Mouse (Mus musculus) heart, postnatal 36 days (tissue): Measurements from ENCODE around the gene Arhgef10l. TPM values are rescaled to one million over a fixed set of nuclear protein-coding genes. Genes with fewer than 3 reads are reported as not detected.

ENCODE experiments used
- DNase-seq, 2 experiments: peaks; one replicate each; pipeline ENCODE4 v3.0.0; 2021 to 2022
- intact Hi-C: fragments of 180-260 bp; cut with DNase I; formaldehyde crosslinking; loops from one replicate; pipeline ENCODE4 v1.15.1; 2025
- microRNA-seq, 2 experiments: library from miRNA; unstranded; fragments of <30 nt; microRNA quantifications; one replicate each; pipeline ENCODE4 v1.2.0; 2021; ENCODE audit warnings: borderline number of aligned reads in 2 of 2
- total RNA-seq, 2 experiments: library from RNA; stranded (reverse); gene quantifications; 2 replicates each; pipeline ENCODE4 v1.2.3; 2021

The Arhgef10l gene
- total RNA-seq, 2 experiments from 2014 or later: 62.5 to 65.0 TPM

DNA sequence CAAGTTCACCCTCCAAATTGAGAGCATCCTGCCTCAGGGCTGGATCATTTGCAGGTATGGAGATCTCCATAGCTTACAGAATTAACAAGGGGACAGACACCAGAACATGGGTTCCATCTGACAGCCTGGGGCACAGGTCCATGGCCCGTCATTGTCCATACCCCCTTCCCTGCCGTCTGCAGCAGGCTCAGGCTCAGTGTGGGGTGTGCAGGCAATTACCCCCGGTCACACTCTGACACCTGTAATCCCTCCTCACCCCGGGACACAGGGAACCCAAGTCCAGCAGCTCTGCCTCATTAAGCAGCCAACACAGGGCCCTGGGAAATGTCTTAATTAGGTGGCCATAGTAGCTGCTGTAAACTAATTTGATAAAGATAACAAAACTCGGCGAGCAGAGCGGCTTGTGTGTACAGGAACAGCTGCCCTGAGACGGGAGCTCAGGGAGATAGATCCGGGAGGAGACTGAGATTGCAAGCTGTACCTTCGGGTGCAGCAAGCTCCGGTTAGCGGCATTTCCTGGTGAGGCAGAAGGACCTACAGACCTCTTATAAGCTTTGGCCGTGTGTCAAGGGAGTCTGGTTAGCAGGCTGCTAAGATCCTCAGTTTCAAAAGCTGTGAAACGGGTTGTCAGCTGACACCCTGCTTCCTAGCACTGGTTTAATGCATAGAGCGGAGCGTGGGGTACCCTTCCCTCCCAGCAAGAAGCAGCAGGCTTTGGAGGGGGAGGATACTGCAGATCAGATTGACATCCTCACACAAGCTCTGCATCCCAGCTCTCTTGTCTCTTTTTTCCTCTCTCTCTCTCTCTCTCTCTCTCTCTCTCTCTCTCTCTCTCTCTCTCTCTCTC, 161.5 kb downstream of the Arhgef10l start:
- intact Hi-C loops: no loop called here
- no peak for DNase-seq

DNA sequence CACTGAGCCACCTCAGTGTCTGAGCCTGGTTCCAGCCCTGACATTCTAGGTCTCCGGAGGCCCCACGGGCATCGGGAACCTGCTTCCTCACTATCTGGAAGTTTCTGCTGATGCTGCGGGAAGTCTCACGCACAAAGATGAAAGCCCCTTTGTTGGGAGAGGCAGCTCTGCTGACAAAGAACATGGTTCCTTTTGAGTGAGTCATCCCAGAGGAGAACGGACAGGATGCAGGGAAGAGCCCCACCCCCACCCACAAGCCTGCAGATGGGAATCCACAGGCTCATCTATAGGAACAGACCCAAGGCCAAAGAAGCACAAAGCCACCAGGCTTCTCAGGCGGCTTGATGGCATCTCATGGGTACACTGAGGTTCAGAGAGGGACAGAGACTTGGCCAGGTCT, 165.0 kb downstream of the Arhgef10l start:
- DNase-seq: no peak
- intact Hi-C loops: no loop called here

- DNase-seq: no peak
- intact Hi-C loops: no loop called here
Observed at GRCm38 (mm10) chr4:140499571-140499970, 166.2 kb downstream of the Arhgef10l start.

DNA sequence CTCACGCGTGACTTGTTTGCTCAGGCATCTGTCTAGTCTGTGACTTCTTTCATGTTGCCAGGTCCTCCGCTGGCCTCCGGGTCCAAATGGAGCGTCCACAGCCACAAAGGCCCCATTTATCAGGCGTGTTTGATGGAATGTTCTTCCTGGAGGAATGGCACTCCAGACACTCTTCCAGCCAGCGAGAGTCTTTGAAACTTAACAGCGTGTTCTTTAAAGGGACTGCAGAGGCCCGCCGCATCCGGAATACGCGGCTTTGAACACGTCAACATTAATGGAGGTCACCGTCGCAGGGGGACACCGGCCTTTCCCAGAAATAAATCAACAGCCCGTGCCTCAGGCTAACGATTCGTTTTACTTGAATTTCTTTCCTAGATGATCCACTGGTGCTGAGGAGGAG, 168.6 kb downstream of the Arhgef10l start:
- intact Hi-C loops: no loop called here
- no peak for DNase-seq

GRCm38 (mm10) chr4:140491555-140491954, 174.3 kb downstream of the Arhgef10l start:
- DNase-seq: no peak
- intact Hi-C loops: no loop called here

DNA sequence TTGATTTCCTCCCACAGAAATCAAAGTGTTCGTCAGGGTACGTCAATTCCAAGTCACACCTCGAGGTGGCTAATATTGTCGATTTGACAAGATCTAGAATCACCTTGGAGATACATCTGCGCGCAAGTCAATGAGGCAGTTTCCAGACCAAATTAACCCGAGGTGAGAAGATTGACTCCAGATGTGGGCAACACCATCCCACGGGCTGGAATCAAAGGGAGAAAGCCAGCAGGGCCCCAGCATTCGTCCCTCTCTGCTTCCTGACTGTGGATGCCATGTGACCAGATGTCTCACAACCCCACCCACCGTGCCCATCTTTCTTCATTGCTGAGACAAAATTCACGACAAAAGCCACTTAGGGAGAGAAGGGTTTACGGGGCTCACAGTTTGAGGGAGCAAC, 180.4 kb downstream of the Arhgef10l start:
- intact Hi-C loops: no loop called here
- no peak for DNase-seq

- DNase-seq: no peak
- intact Hi-C loops: no loop called here
Observed at GRCm38 (mm10) chr4:140483134-140483533, 182.7 kb downstream of the Arhgef10l start.

DNA sequence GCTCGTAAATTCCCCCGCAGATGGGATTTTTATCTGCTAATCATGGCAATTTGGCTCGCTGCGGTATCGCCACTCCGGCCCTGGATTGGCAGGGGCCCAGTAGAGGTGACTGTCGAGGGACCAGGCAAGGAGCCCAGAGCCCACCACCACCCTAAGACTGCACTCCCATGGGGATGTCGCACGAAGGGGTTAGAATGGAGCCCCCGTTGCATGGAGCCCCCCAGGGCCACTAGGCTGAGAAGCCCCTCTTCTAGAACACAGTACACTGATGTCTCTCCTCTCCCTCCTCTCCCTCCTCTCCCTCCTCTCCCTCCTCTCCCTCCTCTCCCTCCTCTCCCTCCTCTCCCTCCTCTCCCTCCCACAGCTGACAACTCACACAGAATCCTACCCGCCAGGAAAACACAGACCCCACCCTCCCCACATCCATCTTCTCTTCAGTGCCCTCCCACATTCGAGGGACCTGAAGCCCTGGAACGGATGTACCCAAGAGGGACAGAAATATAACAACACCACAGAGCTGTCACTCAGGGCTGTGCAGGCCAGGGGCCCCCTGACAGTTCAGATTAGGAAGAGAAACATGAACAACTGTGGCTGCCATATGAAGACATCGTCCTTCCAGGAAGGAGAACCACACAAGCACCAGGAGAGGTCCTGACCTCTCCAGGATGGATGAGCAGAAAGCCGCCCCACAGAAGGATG, 185.3 kb downstream of the Arhgef10l start:
- no peak for DNase-seq
- intact Hi-C loops: no loop called here

- intact Hi-C loops: no loop called here
- DNase-seq: no peak
Observed at GRCm38 (mm10) chr4:140475194-140475593, 190.6 kb downstream of the Arhgef10l start.

DNA sequence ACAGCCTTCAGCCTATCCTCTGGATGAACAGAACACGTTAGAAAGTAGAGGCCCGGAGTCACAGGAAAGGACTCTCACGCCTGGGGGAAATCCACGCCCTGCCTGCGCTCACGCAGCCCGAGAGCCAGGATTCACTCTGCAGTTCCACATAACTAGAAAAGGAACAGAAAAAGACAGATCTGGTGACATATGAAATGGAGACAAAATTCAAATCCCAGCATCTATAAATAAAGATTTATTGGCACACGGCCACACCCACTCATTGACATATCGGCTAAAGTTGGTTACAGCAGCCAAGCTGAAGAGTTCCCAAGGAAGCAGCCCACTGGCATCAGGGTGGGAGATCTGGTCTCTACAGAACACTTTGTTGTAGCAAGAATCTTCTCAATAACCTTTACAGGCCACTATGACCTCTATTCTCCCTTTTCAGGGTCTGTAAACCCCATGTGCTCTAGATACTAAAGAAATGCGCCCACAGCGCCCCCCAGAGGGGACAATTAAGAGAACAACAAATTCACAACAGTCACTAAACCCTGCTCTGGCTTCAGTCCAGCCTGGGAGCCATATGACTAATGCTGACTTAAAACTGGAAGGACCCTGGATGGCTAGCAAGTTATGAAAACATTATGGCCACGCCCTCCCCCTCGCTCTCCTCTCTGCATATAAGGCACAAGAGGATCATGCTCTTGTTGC, 195.9 kb downstream of the Arhgef10l start:
- no peak for DNase-seq
- intact Hi-C loops: no loop called here

- intact Hi-C loops: no loop called here
Observed at GRCm38 (mm10) chr4:140467254-140467791, 198.5 kb downstream of the Arhgef10l start.

More at GRCm38 (mm10) chr4:140467254-140467791, 198.5 kb downstream of the Arhgef10l start:
- DNase-seq: no peak

Small RNA genes lying within 50 kb of the gene (microRNA-seq; reads per million reads assigned to microRNA genes)
- gene Gm23045: 0 reads per million in 2 experiments

Other genes with a start within 250 kb of the Arhgef10l start
- gene Rcc2, start 34.5 kb upstream of the Arhgef10l start, total RNA-seq: 10 to 100 TPM; 14.0 to 14.8 TPM
- gene Padi6, start 76.6 kb upstream of the Arhgef10l start, total RNA-seq: not detected
- gene Padi4, start 108.2 kb upstream of the Arhgef10l start, total RNA-seq: under 1 TPM; 0.60 to 0.86 TPM
- gene Padi3, start 144.6 kb upstream of the Arhgef10l start, total RNA-seq: under 1 TPM; 0.14 to 0.19 TPM
- gene Padi1, start 179.8 kb upstream of the Arhgef10l start, total RNA-seq: not detected
- 1 to 10 TPM in 1 of 2 experiments, under 1 TPM in 1; 0.56 to 1.0 TPM for gene Padi2, start 240.3 kb upstream of the Arhgef10l start, total RNA-seq